Mouse (Mus musculus): ENCODE results near the gene Grid1. TPM values are rescaled to one million over a fixed set of nuclear protein-coding genes. Genes with fewer than 3 reads are reported as not detected.

Grid1 gene
- polyA plus RNA-seq, 1 experiment from 2014 or later: 0.59 TPM

GRCm38 (mm10) chr14:34816301-34816700 lies 3.6 kb upstream of the Grid1 start:
- Histone ChIP-seq H3K9me3 (no peaks in the 10 kb centered on the region), H3K27ac (no peak overlapping the region), H3K36me3 (no peaks in the 10 kb centered on the region), H3K27me3 (ENCODE audit: insufficient read depth, poor library complexity, severe bottlenecking) (peaks cover 74% of the 10 kb centered on the region), H3K4me1 (peaks cover 22% of the 10 kb centered on the region; the same call in 1 of the 2 replicates), H3K4me3 (no peak overlapping the region)
- DNase-seq (ENCODE audit: low spot score): peak; percentile 76
- WGBS: 36% methylated on average over 3 of the region's 3 CpGs

GRCm38 (mm10) chr14:34818387-34818980 lies 1.4 kb upstream of the Grid1 start:
- WGBS: 8% methylated on average over 9 of the region's 9 CpGs
- Histone ChIP-seq H3K27me3 (ENCODE audit: insufficient read depth, poor library complexity, severe bottlenecking) (peaks cover 94% of the 10 kb centered on the region), H3K27ac (no peak overlapping the region), H3K4me3 (peak overlapping the region; percentile 75; the same call in 1 of the 2 replicates), H3K9me3 (no peaks in the 10 kb centered on the region), H3K4me1 (peaks cover 38% of the 10 kb centered on the region), H3K36me3 (no peaks in the 10 kb centered on the region)
- no peak for DNase-seq (ENCODE audit: low spot score)

- no peaks in the 10 kb centered on the region for H3K9me3 ChIP-seq
- peak overlapping the region; percentile 75 for H3K4me3 ChIP-seq
- no peaks in the 10 kb centered on the region for H3K36me3 ChIP-seq
- H3K27ac ChIP-seq: peak overlapping the region; percentile 56; the same call in 1 of the 2 replicates
- DNase-seq (ENCODE audit: low spot score): no peak
- under 1% methylated on average over 74 of the region's 85 CpGs for WGBS
- peaks cover 38% of the 10 kb centered on the region for H3K4me1 ChIP-seq
- H3K27me3 ChIP-seq (ENCODE audit: insufficient read depth, poor library complexity, severe bottlenecking): peaks cover 99% of the 10 kb centered on the region
Observed at GRCm38 (mm10) chr14:34819121-34819918, 588 bp upstream of the Grid1 start.

GRCm38 (mm10) chr14:34820653-34821005 lies 721 bp downstream of the Grid1 start:
- H3K36me3 ChIP-seq: no peaks in the 10 kb centered on the region
- no peak for DNase-seq (ENCODE audit: low spot score)
- peak overlapping the region; percentile 75 for H3K4me3 ChIP-seq
- H3K27ac ChIP-seq: no peak overlapping the region
- no peaks in the 10 kb centered on the region for H3K9me3 ChIP-seq
- peaks cover 89% of the 10 kb centered on the region for H3K27me3 ChIP-seq (ENCODE audit: insufficient read depth, poor library complexity, severe bottlenecking)
- 2% methylated on average over 12 of the region's 12 CpGs for WGBS
- peaks cover 38% of the 10 kb centered on the region for H3K4me1 ChIP-seq

- H3K27ac ChIP-seq: no peak overlapping the region
- peaks cover 38% of the 10 kb centered on the region for H3K4me1 ChIP-seq
- DNase-seq (ENCODE audit: low spot score): no peak
- H3K9me3 ChIP-seq: no peaks in the 10 kb centered on the region
- no peaks in the 10 kb centered on the region for H3K36me3 ChIP-seq
- peaks cover 88% of the 10 kb centered on the region for H3K27me3 ChIP-seq (ENCODE audit: insufficient read depth, poor library complexity, severe bottlenecking)
- WGBS: 2% methylated on average over 26 of the region's 26 CpGs
- peak overlapping the region; percentile 75 for H3K4me3 ChIP-seq
Observed at GRCm38 (mm10) chr14:34821131-34821790, 1.4 kb downstream of the Grid1 start.

- Histone ChIP-seq H3K36me3 (no peaks in the 10 kb centered on the region), H3K4me3 (peak overlapping the region; percentile 44), H3K27me3 (ENCODE audit: insufficient read depth, poor library complexity, severe bottlenecking) (peaks cover 70% of the 10 kb centered on the region), H3K4me1 (peaks cover 38% of the 10 kb centered on the region), H3K9me3 (no peaks in the 10 kb centered on the region), H3K27ac (no peak overlapping the region)
- DNase-seq (ENCODE audit: low spot score): peak; percentile 86
- WGBS: 2% methylated on average over 17 of the region's 17 CpGs
Observed at GRCm38 (mm10) chr14:34823136-34823535, 3.2 kb downstream of the Grid1 start.

- H3K4me3 ChIP-seq: no peak overlapping the region
- no peaks in the 10 kb centered on the region for H3K36me3 ChIP-seq
- DNase-seq (ENCODE audit: low spot score): no peak
- peaks cover 63% of the 10 kb centered on the region for H3K27me3 ChIP-seq (ENCODE audit: insufficient read depth, poor library complexity, severe bottlenecking)
- peaks cover 36% of the 10 kb centered on the region for H3K4me1 ChIP-seq
- 69% methylated on average over 3 of the region's 3 CpGs for WGBS
- H3K9me3 ChIP-seq: no peaks in the 10 kb centered on the region
- no peak overlapping the region for H3K27ac ChIP-seq
Observed at GRCm38 (mm10) chr14:34824186-34824585, 4.3 kb downstream of the Grid1 start.

- Histone ChIP-seq H3K36me3 (no peaks in the 10 kb centered on the region), H3K27ac (no peak overlapping the region), H3K9me3 (no peaks in the 10 kb centered on the region), H3K4me1 (peaks cover 20% of the 10 kb centered on the region), H3K4me3 (no peak overlapping the region), H3K27me3 (ENCODE audit: insufficient read depth, poor library complexity, severe bottlenecking) (peaks cover 45% of the 10 kb centered on the region)
- DNase-seq (ENCODE audit: low spot score): no peak
- WGBS: 22% methylated on average over 3 of the region's 3 CpGs
Observed at GRCm38 (mm10) chr14:34825902-34826301, 6.0 kb downstream of the Grid1 start.

GRCm38 (mm10) chr14:34829831-34830230 lies 9.9 kb downstream of the Grid1 start:
- WGBS: 60% methylated on average over 6 of the region's 6 CpGs
- Histone ChIP-seq H3K4me1 (no peaks in the 10 kb centered on the region), H3K9me3 (no peaks in the 10 kb centered on the region), H3K4me3 (no peak overlapping the region), H3K27me3 (ENCODE audit: insufficient read depth, poor library complexity, severe bottlenecking) (peaks cover 17% of the 10 kb centered on the region), H3K36me3 (no peaks in the 10 kb centered on the region), H3K27ac (no peak overlapping the region)
- DNase-seq (ENCODE audit: low spot score): no peak

GRCm38 (mm10) chr14:34837145-34837544 lies 17.2 kb downstream of the Grid1 start:
- no peaks in the 10 kb centered on the region for H3K36me3 ChIP-seq
- WGBS: 81% methylated on average over 3 of the region's 3 CpGs
- 0 out of 2 replicates have a peak, but pooled peaks cover 3% of the 10 kb centered on the region for H3K27me3 ChIP-seq (ENCODE audit: insufficient read depth, poor library complexity, severe bottlenecking)
- no peaks in the 10 kb centered on the region for H3K9me3 ChIP-seq
- H3K27ac ChIP-seq: no peak overlapping the region
- no peak for DNase-seq (ENCODE audit: low spot score)
- no peaks in the 10 kb centered on the region for H3K4me1 ChIP-seq
- H3K4me3 ChIP-seq: no peak overlapping the region

- Histone ChIP-seq H3K4me3 (no peak overlapping the region), H3K9me3 (no peaks in the 10 kb centered on the region), H3K4me1 (no peaks in the 10 kb centered on the region), H3K36me3 (no peaks in the 10 kb centered on the region), H3K27ac (no peak overlapping the region), H3K27me3 (ENCODE audit: insufficient read depth, poor library complexity, severe bottlenecking) (0 out of 2 replicates have a peak, but pooled peaks cover 3% of the 10 kb centered on the region)
- 55% methylated on average over 6 of the region's 6 CpGs for WGBS
- no peak for DNase-seq (ENCODE audit: low spot score)
Observed at GRCm38 (mm10) chr14:34838999-34839398, 19.1 kb downstream of the Grid1 start.

- no peak overlapping the region for H3K27ac ChIP-seq
- H3K27me3 ChIP-seq (ENCODE audit: insufficient read depth, poor library complexity, severe bottlenecking): no peaks in the 10 kb centered on the region
- H3K9me3 ChIP-seq: no peaks in the 10 kb centered on the region
- DNase-seq (ENCODE audit: low spot score): no peak
- H3K4me3 ChIP-seq: no peak overlapping the region
- 87% methylated on average over 4 of the region's 4 CpGs for WGBS
- no peaks in the 10 kb centered on the region for H3K4me1 ChIP-seq
- H3K36me3 ChIP-seq: no peaks in the 10 kb centered on the region
Observed at GRCm38 (mm10) chr14:34839898-34840297, 20.0 kb downstream of the Grid1 start.

- Histone ChIP-seq H3K4me3 (no peak overlapping the region), H3K27me3 (ENCODE audit: insufficient read depth, poor library complexity, severe bottlenecking) (peaks cover 4% of the 10 kb centered on the region; the same call in 1 of the 2 replicates), H3K27ac (no peak overlapping the region), H3K4me1 (no peaks in the 10 kb centered on the region), H3K9me3 (no peaks in the 10 kb centered on the region), H3K36me3 (no peaks in the 10 kb centered on the region)
- DNase-seq (ENCODE audit: low spot score): no peak
- 68% methylated on average over 5 of the region's 5 CpGs for WGBS
Observed at GRCm38 (mm10) chr14:34843579-34843978, 23.7 kb downstream of the Grid1 start.
